Mouse (Mus musculus) right cerebral cortex, postnatal 25 days (tissue): ENCODE results near the gene Ap4s1.

Experiments
- DNase-seq: peaks from one replicate; pipeline ENCODE4 v3.0.0; 2022

Gene Ap4s1

GRCm38 (mm10) chr12:51704572-51704971, 13.7 kb downstream of the Ap4s1 start:
- DNase-seq, result no peak

DNA sequence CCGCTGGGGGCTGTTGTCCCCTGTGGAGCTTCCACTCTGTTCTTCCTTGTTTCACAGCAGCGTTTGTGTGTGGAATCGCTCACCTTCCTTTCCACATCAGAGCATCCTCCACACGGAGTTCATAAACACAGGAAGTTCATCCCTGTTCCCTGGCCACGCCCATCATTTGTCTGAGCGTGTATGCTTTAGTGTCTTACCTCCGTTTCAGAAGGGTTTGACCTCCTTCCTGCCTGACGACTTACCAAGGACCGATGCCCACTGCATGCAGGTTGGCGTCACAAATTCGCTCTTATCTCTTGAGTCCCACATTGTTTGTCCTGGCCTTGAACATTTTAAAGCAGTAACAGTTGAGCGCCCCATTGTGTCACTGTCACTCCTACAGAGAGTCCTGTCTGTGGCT, 14.9 kb downstream of the Ap4s1 start:
- no peak for DNase-seq

DNA sequence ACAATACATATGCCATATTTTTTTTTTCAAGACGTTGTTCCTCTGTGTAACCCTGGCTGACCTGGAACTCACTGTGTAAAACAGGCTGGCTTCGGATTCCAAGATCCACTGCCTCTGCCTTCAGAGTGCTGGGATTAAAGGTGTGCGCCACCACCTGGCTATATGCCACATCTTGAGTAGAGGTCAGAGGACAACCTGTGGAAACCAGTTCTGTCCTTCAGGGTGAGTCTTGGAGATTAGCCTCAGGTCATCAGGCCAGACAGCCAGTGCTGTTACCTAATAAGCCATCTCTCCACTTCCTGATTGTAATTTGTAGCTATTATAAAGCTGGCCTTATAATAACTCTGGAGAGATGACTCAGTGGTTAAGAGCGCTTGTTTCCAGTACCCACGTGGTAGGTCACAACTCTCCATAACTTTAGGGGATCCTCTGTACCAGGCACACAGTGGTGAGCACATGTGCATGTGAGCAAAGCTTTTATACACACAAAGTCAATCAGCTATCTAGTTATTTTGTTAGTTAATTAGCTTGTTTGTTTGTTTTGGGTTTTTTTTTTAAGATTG, 15.9 kb downstream of the Ap4s1 start:
- no peak for DNase-seq

GRCm38 (mm10) chr12:51708941-51709686, 18.3 kb downstream of the Ap4s1 start:
- peak; percentile 81 for DNase-seq

GRCm38 (mm10) chr12:51709741-51710140, 18.9 kb downstream of the Ap4s1 start:
- DNase-seq, result no peak

GRCm38 (mm10) chr12:51710154-51710553, 19.3 kb downstream of the Ap4s1 start:
- DNase-seq, result no peak

- no peak for DNase-seq
Observed at GRCm38 (mm10) chr12:51712685-51713084, 21.9 kb downstream of the Ap4s1 start.

DNA sequence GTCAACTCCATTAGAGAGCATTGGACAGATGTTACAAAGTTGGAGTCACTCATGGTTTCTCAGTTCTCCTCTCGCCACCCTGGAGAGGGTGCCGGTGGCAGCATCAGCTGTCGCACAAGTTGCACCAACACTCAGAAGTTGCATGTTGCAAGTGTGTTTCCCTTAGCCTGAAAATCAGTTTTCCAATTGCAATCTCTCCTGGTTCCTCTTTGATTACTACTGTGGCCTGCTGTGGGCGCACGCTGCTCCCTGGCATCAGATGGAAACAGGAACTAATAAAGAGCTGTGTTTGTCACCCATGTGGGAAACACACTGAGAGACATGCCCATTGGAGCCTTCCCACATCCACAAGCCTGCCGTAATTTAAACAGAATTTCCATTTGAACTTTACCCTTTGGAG, 27.8 kb downstream of the Ap4s1 start:
- no peak for DNase-seq

- no peak for DNase-seq
Observed at GRCm38 (mm10) chr12:51721836-51722235, 31.0 kb downstream of the Ap4s1 start.

- peak; percentile 30 for DNase-seq
Observed at GRCm38 (mm10) chr12:51729058-51729457, 38.2 kb downstream of the Ap4s1 start.

- no peak for DNase-seq
Observed at GRCm38 (mm10) chr12:51729827-51730226, 39.0 kb downstream of the Ap4s1 start.

DNA sequence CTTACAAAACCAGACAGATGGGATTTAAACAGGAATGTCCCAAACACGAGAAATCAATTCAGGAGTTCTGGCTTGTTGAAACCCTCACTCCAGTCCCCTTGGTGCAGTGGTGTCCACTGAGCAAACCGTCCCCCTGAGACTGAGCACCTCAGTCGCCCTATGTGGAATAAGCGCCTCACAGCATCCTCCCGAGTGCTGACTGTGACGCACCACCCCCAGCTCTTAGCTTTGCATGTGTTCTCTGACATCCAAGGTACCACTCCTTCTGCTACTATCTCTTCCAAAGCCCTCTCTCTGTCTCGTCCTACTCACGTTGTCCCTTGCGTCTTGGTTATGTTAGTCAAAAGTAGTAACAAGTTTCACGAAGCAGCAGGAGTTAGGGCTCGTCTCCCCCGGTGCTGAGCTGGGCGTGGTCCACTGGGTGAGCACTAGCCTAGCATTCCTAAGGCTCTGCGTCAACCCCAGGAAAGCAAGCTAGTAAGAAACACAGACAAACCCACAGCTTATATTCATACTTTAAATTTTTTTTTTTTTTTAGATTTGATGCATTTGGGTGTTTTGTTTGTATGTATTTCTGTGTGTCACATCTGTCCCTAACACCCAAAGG, 43.9 kb downstream of the Ap4s1 start:
- DNase-seq, result no peak

DNA sequence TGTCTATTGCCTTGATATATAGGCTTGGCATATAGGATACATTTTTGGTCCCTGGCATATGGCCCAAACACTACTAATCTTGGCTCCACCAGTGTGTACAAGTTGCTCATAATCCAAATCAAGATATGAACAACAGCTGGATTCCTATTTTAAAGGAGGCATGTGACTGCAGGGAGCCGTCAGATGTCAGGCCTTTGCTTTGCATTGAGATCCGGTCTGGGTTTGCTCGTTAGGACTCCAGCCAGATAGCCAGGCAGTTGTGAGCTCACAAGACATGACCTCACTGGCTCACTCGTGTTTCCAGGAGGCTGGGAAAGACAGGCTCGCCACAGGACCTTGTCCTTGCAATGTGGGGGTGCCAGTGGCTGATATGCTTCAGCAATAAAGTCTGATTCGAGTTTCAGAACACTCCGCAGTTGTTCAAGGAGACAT, 45.0 kb downstream of the Ap4s1 start:
- no peak for DNase-seq

GRCm38 (mm10) chr12:51736381-51736780, 45.5 kb downstream of the Ap4s1 start:
- DNase-seq, result no peak

DNA sequence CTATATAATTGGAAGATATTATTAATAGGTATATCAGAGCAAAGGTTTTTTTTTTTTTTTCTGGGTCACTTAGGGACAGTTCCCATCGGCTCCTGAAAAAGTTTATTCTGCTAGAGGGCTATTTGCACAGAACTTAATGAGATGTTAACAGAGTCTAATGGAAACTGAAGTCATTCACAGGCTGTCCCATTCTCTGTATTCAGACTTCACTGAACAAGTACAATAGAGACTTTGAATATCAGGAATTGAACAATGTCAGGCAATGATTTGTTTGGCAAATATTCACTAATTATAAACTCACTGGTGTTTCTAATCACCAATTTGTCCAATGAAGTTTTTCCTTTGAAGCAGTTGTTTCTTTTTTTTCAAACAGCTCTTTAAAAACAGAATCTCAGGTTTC, 46.0 kb downstream of the Ap4s1 start:
- DNase-seq, result no peak

DNA sequence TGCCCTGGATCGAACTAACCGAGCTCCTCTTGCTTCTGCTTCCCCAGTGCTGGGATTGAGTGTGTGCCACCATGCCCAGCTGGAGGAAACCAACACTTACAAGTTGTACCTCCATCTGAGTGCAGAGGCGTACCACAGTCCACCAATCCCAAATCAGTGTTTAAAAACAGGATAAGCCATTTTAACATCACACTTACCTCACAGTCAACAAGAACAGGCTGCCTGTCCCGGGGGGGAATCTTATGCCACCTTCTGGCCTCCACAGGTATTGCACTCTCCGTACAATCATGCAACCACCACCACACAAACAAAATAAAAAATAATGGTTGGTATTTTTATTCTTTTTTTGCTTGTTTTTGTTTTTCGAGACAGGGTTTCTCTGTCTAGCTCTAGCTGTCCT, 50.9 kb downstream of the Ap4s1 start:
- no peak for DNase-seq

DNA sequence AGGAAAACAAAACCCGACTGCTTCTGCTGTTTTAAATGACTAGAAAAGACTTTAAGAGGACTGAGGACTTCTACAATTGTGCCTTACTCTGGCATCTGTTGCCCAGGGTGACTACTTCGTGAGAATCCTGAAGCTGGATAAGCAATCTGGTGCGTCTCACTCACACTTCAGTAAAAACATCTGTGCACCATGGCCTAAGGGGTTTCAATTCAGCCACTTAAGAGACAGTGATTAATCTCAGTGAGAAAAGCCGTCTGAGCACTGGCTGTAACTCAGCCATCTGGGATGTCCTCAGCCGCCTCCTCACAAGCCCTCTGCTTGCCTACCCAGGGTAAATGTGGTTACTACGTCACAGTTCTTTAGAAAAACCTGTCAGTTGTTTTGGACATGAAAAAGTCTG, 54.1 kb downstream of the Ap4s1 start:
- DNase-seq, result no peak

DNA sequence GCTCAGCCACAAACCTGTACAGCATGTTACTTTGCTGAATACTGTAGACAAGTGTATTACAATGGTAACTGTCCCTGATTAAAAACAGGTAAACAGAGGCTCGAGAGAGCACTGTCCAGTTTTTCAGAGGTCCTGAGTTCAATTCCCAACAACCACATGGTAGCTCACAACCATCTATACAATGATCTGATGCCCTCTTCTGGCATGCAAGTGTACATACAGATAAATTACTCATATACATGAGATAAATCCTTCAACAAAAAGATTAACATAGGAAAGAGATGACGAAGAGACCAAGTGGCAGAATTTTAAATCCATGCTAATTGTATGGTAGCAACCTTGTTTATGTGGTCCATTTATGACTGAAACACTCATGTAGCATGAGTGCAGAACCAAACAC, 56.5 kb downstream of the Ap4s1 start:
- no peak for DNase-seq

GRCm38 (mm10) chr12:51755938-51756598, 65.2 kb downstream of the Ap4s1 start:
- DNase-seq, result no peak

DNA sequence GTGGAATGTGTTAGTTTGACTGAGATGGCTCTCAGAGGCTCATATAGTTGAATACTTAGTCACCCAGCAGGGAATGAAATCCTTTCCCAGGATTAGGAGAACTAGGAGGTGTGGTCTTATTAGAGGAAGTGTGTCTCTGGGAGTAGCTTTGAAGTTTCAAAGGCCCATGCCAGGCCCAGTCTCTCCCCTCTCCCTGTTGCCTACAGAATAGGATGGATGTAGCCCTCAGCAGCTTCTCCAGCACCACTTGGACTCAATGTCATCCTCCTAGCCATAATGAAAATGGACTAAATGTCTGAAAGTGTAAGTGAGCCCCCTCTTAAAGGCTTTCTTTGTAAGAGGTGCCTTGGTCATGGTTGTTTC, 65.7 kb downstream of the Ap4s1 start:
- no peak for DNase-seq

DNA sequence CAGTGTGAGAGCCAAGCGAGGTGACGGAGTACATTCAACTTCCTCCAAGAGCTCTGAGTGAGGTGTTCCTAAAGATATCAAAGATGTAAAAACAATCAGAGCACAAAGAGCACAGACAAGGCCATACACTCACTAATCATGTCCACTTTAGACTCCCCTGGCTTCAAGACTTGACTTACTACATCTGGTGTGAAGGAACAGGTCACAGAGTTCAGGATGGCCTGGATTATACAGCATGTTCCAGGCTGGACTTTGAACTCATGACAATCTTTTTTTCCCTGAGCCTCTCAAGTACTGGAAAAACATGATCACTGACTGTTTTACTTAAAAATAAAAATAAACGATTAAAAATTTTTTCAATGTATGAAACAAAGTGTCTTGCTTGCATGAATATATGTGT, 68.5 kb downstream of the Ap4s1 start:
- no peak for DNase-seq

DNA sequence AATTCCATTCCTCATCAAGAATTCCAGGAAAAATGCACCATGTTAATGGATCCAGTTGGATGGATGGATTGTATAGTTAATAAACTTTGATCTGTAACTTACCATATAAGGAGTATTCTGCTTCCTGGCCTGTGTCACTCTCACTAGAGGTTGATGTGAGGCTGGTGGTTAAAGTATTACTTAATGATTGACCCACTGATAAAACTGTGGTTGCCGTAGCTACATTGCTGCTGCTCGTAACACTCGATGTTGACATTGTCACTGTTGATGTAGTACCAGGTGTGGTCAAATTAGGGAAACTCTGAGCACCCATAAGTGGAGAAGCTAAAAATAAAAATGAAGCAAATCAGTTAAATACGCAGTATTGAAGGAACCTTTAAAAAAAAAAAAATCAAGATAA, 76.6 kb downstream of the Ap4s1 start:
- DNase-seq, result no peak

DNA sequence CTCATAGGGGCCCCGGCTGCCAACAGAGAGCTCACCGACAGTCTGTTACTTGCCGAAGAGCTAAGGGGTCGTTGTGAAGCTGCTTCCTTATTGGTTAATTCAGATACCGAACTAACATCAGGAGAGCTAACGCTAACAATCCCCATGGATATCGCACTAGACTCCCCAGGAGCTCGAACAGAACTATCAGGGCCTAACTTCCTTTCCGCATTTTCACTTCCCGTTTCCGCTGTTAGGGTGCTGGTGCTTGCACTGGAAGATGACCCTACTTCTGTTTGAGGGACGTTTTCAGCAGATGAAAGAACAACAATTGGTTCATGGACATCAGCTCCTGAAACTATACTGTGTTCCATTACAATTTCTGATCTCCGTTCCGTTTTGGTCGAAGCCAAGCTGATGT, 77.9 kb downstream of the Ap4s1 start:
- DNase-seq, result no peak

- DNase-seq, result no peak
Observed at GRCm38 (mm10) chr12:51784842-51785241, 94.0 kb downstream of the Ap4s1 start.
